Mouse (Mus musculus) kidney, postnatal 0 days (tissue): Measurements from ENCODE around the gene Sema7a. TPM values are rescaled to one million over a fixed set of nuclear protein-coding genes. Genes with fewer than 3 reads are reported as not detected.

Source experiments
- ATAC-seq: fragments of 200-750 bp; cut with Nextera tagmentation; replicated peaks from 2 replicates; pipeline ENCODE4 v1.8.0; 2017; ENCODE audit warnings: low read depth, moderate number of reproducible peaks, moderate TSS enrichment, moderate library complexity; ENCODE audit not compliant: low FRiP score
- DNase-seq: peaks from one replicate; pipeline ENCODE4 v3.0.0-alpha.2; 2016; ENCODE audit warnings: low spot score
- H3K27ac ChIP-seq: fragments of 300-500 bp; sonication (generic); 2 replicates; pipeline ENCODE4 v1.5.1; 2014; ENCODE audit warnings: mild to moderate bottlenecking
- H3K27me3 ChIP-seq: fragments of 300-500 bp; sonication (generic); 2 replicates; pipeline ENCODE4 v1.6.1; 2014; ENCODE audit warnings: low read length, mixed read lengths; ENCODE audit not compliant: insufficient read depth
- H3K36me3 ChIP-seq: fragments of 300-500 bp; sonication (generic); 2 replicates; pipeline ENCODE4 v1.6.1; 2014; ENCODE audit warnings: low read length, mixed read lengths; ENCODE audit not compliant: insufficient read depth
- H3K4me1 ChIP-seq: fragments of 300-500 bp; sonication (generic); replicated peaks from 2 replicates; pipeline ENCODE4 v1.6.1; 2014; ENCODE audit warnings: antibody characterized with exemption, low read length, mixed read lengths; ENCODE audit not compliant: insufficient read depth
- H3K4me2 ChIP-seq: fragments of 300-500 bp; sonication (generic); 2 replicates; pipeline ENCODE4 v1.6.1; 2014; ENCODE audit warnings: mild to moderate bottlenecking, low read length, moderate library complexity, mixed read lengths
- H3K4me3 ChIP-seq: fragments of 300-500 bp; sonication (generic); replicated peaks from 2 replicates; pipeline ENCODE4 v1.5.1; 2014; ENCODE audit warnings: low read depth, low read length
- H3K9ac ChIP-seq: fragments of 300-500 bp; sonication (generic); 2 replicates; pipeline ENCODE4 v1.6.1; 2014; ENCODE audit warnings: low read depth, low read length
- H3K9me3 ChIP-seq: fragments of 300-500 bp; sonication (generic); replicated peaks from 2 replicates; pipeline ENCODE4 v1.6.1; 2016; ENCODE audit warnings: low read length, inconsistent platforms, mixed read lengths
- CTCF ChIP-seq: IDR thresholded peaks from 2 replicates; pipeline ENCODE4 v1.5.1; 2016; ENCODE audit warnings: antibody characterized with exemption, low read depth, mild to moderate bottlenecking, moderate library complexity
- WGBS: fragments of 180-500 bp; shearing (Covaris S2); extraction: QIAGEN DNeasy Blood & Tissue Kit; methylation state at CpG from one replicate; pipeline ENCODE4 v1.1.7; 2014; 5-methylcytosine and 5-hydroxymethylcytosine counted together
- polyA plus RNA-seq: library from polyadenylated mRNA; unstranded; fragments of >200 nt; fragmentation: Nextera tagmentation; extraction: Ambion mirVana; gene quantifications from 2 replicates; pipeline ENCODE4 v1.2.1, GENCODE M21; 2015

The Sema7a gene
- polyA plus RNA-seq, 1 experiment from 2014 or later: 0.80 TPM

DNA sequence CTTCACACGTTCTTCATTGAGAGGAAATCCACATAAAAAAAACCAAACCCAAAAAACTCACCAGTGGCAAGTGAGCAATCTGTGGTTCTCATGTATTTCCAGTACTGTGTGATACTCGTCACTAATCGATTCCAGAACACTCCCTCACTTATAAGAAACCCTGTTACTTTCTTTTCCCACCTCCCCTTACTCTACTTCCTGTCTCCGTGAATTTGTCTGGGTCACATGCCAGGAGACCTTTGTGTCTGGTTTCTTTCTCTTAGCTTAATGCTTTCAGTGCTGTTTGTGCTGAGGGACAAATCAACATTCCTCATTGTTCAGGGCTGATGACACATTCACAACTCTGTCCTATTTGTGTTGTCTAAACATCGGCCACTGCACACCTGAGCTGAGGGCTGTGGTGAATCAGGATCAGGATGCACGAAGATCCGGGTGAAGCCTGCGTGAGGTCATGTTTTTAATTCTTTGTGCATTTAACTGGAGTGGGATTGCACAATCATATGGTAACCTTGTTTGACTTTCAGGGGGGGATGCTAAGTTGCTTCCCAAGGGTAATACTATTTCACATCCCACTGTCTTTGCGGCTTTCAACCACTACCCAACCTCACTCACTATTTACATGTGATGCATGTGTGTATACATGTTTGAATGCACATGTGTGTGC, 33.0 kb downstream of the Sema7a start:
- Histone ChIP-seq H3K27ac (0 out of 2 replicates have a peak overlapping the region, but pooled peaks have one; percentile 2), H3K4me3 (no peak overlapping the region), H3K9me3 (no peaks in the 10 kb centered on the region; the same call in 1 of the 2 replicates), H3K27me3 (no peaks in the 10 kb centered on the region), H3K4me2 (no peak overlapping the region), H3K9ac (no peak overlapping the region), H3K4me1 (peaks cover 6% of the 10 kb centered on the region; the same call in 1 of the 2 replicates), H3K36me3 (no peaks in the 10 kb centered on the region)
- DNase-seq: no peak
- TF ChIP-seq CTCF: no peak
- no peak for ATAC-seq
- WGBS: 45% methylated on average over 9 of the region's 9 CpGs

DNA sequence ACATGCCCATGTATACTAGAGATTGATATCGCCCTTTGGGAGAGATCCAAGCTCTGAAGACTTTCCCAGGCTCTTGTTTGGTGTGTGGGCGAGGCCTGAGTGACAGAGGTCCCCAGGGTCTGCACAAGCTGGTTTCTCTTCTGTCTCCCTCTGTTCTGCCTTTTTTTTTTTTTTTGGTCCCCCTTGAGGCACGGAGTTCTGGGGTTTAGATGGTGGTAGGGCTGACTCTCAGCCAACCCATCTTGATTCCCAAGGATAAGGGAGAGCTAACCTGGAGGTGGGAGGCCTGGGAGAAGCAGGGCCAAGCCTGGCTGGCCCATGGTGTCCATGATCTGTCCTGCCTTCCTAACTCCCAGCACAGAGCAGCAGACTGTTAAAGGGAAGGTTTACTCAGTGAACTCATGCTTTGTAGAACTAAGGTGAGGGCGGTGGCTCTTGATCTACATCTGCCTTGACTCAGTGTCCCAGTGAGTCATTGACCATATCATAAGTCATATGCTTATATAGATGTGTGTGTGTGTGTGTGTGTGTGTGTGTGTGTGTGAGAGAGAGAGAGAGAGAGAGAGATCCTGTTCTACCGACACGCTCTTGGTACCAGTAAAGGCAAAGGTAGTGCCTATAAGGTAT, 33.6 kb downstream of the Sema7a start:
- no peak overlapping the region for H3K9ac ChIP-seq
- WGBS: 82% methylated on average over 6 of the region's 6 CpGs
- peaks cover 6% of the 10 kb centered on the region; the same call in 1 of the 2 replicates for H3K4me1 ChIP-seq
- no peak for DNase-seq
- no peak overlapping the region for H3K4me2 ChIP-seq
- ATAC-seq: no peak
- no peak overlapping the region for H3K4me3 ChIP-seq
- no peaks in the 10 kb centered on the region; the same call in 1 of the 2 replicates for H3K9me3 ChIP-seq
- H3K27ac ChIP-seq: no peak overlapping the region
- no peaks in the 10 kb centered on the region for H3K27me3 ChIP-seq
- no peaks in the 10 kb centered on the region for H3K36me3 ChIP-seq
- TF ChIP-seq CTCF: no peak

DNA sequence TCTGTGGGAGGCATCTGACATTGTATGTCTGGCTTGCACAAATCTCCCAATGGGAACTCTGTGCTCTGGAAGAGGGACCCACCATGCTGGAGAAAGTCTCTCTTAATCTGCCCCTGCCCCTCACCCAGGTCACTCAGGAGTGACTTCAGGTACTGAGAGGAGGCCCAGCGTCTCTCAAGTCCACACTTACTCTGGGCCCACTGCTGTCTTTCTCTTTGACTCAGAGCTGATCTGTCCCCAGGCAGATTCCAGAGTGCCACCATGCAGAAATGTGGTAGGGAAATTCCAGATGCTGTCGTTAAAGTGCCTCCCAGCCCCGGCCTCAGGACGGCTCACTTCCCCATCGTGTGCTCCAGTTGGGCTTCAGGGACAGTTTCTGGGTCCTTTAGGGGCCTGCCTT, 34.3 kb downstream of the Sema7a start:
- DNase-seq (no peak), ATAC-seq (no peak)
- H3K4me3 ChIP-seq: no peak overlapping the region
- H3K9ac ChIP-seq: no peak overlapping the region
- peaks cover 6% of the 10 kb centered on the region; the same call in 1 of the 2 replicates for H3K4me1 ChIP-seq
- no peak for TF ChIP-seq CTCF
- no peak overlapping the region for H3K4me2 ChIP-seq
- no peaks in the 10 kb centered on the region for H3K36me3 ChIP-seq
- H3K27me3 ChIP-seq: no peaks in the 10 kb centered on the region
- no peaks in the 10 kb centered on the region; the same call in 1 of the 2 replicates for H3K9me3 ChIP-seq
- no peak overlapping the region for H3K27ac ChIP-seq
- 32% methylated on average over 5 of the region's 5 CpGs for WGBS

DNA sequence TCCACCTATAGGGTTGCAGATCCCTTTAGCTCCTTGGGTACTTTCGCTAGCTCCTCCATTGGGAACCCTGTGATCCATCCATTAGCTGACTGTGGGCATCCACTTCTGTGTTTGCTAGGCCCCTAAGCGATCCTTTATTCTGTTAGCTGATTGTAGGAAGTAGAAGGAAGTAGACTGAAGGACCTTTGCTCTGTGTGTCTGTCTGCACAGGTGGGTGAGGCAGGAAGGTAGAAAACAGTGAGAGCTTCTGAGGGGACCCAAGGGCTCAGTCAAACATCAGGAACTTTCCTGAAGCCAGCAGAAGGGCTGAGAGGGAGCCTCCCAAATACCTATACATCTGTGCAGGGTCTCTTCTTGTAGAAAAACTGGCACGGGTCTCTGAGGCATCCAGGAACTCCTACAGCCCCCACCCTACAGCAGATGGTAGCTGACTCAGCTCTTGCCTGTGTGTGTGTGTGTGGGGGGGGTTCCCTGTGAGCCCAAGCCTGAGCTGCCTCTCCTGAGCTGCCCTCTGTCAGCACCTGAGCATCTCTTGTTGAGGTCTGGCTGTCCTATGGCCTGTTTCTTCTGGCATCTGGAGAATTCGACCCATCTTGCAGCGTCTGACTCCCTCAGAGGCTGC, 35.4 kb downstream of the Sema7a start:
- Histone ChIP-seq H3K9me3 (no peaks in the 10 kb centered on the region; the same call in 1 of the 2 replicates), H3K27me3 (no peaks in the 10 kb centered on the region), H3K4me2 (no peak overlapping the region), H3K4me3 (no peak overlapping the region), H3K36me3 (no peaks in the 10 kb centered on the region), H3K27ac (no peak overlapping the region), H3K4me1 (peaks cover 6% of the 10 kb centered on the region; the same call in 1 of the 2 replicates), H3K9ac (no peak overlapping the region)
- no peak for TF ChIP-seq CTCF
- DNase-seq: no peak
- no peak for ATAC-seq
- WGBS: 64% methylated on average over 5 of the region's 5 CpGs

DNA sequence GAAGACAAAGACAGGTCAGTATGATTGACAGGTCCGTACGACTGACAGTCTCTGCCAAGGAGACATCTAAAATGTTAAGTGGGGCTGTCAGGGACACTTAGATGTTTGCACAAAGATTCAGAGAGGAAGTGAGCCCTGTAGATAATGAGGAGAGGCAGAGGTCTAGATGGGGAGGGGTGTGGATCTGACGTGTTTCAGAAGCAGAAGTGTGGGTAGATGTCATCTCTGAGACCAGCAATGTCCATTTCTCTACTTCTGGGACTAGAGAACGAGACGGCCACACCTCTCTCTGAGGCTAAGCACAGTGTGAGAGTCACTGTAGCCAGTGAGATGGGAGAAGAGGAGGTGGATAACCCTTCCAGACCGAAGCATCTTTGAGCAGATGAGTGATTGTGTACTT, 38.1 kb downstream of the Sema7a start:
- no peaks in the 10 kb centered on the region for H3K27me3 ChIP-seq
- 80% methylated on average over 6 of the region's 6 CpGs for WGBS
- H3K36me3 ChIP-seq: no peaks in the 10 kb centered on the region
- H3K9ac ChIP-seq: no peak overlapping the region
- no peak for TF ChIP-seq CTCF
- H3K4me2 ChIP-seq: no peak overlapping the region
- no peaks in the 10 kb centered on the region; the same call in 1 of the 2 replicates for H3K9me3 ChIP-seq
- ATAC-seq (no peak), DNase-seq (no peak)
- H3K4me3 ChIP-seq: no peak overlapping the region
- H3K4me1 ChIP-seq: no peaks in the 10 kb centered on the region; the same call in 1 of the 2 replicates
- no peak overlapping the region for H3K27ac ChIP-seq

DNA sequence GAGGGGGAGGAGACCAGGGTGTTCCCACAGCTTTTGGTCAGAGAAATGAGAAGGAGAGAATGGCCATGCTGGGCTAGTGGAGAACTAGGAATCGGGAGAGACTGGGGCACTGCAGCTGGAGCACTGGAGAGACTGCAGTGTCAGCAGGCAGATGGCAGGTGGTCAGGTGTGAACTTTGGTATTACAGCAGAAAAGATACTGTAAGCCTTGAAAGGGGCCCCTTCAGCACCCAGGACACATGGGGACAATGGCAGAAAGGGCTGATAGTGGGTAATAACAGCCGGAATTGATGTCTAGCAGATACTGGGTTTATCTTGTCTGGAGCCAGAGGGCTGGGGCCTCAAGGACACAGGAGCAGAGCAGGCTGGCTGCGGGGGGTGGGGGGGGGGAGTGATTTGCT, 38.9 kb downstream of the Sema7a start:
- no peak overlapping the region for H3K9ac ChIP-seq

More for the DNA sequence above, 38.9 kb downstream of the Sema7a start:
- DNase-seq (no peak), ATAC-seq (no peak)
- H3K4me2 ChIP-seq: no peak overlapping the region
- TF ChIP-seq CTCF: no peak
- H3K27ac ChIP-seq: no peak overlapping the region
- H3K36me3 ChIP-seq: no peaks in the 10 kb centered on the region
- no peaks in the 10 kb centered on the region for H3K4me1 ChIP-seq
- H3K4me3 ChIP-seq: no peak overlapping the region
- WGBS: 48% methylated on average over 3 of the region's 3 CpGs
- no peaks in the 10 kb centered on the region; the same call in 1 of the 2 replicates for H3K9me3 ChIP-seq
- no peaks in the 10 kb centered on the region for H3K27me3 ChIP-seq
